Mouse (Mus musculus) mouse embryonic stem cell (cell line): ENCODE results near the gene Hipk2.
"Not testable (repeated sequence)": the region's sequence is repeated elsewhere in the genome, so short reads cannot be mapped to it uniquely, and the experiment has no call there.

Experiments used
- in situ Hi-C, 2 experiments: fragments of 300-500 bp; cut with MboI; formaldehyde crosslinking; loops; 1 replicate in 1 of 2; 3 replicates in 1 of 2; pipeline ENCODE4 v1.14.3; 2019 to 2020; ENCODE audit warnings: low sequenced_read_pairs in 2 of 2, low pct_unique_long_range_greater_than_20kb in 1 of 2, mixed read lengths in 1 of 2; ENCODE audit not compliant: unreplicated experiment in 1 of 2

The Hipk2 gene

DNA sequence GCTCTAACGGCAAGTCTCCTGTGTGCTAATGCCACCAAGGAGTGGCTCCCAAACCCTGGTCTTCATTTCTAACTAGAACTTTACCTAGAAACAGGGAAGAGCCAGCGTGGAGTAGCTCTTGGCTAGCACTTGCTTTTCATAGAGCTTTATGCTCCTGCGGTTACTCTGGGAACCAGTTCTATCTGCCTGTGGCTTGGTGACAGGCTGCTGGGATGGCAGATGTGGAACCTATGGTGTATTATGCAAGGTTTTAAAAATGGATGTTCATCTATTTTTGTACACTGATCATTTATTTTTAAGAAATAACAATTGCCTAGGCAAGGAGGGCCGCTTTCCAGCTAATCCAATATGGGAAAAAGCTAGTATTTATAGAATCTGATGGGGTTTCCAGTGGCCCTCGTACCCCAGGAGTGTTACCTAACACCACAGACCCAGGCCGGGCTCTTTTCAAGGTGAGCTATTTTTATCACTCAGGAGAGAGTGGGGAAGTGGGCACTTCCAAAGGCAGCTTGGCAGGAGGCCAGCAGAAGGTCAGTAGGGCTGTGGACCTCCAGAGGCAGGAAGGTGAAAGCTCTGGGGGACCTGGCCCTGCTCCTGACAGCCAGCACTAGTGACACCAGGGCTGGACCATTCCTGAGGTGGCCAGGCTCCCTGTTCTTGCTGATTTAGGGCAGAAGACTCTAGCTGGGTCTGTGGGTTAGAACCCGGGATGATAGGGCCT is 171.5 kb downstream of the Hipk2 start:
- in situ Hi-C loops = no loop called here

- in situ Hi-C loops = no loop called here
These were observed 172.4 kb downstream of the Hipk2 start for GRCm38 (mm10) chr6:38703526-38703925.

DNA sequence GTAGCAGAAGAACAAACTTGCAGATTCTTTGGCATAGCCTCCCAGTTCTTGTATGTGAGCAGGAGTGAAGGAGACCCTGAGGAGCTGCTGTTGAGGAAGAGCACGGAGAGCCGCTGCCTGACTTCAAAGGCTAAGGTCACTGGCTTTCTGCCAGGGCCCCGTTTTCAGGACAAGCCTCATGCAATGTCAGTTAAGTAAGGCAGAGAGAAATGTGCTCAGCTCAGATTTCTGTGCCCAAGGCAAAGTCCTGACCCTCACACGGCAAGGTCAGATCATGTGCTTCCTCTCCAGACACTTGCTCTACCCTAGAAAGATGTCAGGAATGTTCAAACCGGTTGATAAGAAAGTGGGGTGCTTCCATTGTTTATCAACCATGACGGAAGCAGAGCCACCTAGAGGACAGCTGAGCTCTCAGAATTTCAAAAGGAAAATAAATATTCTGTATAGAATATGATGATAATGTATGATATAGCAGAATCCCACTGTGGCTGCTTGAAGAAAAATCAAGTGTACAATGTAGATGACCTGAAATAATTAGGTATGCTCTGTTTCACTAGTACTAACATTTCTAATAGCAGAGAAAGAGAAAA is 173.1 kb downstream of the Hipk2 start:
- in situ Hi-C loops = no loop called here

GRCm38 (mm10) chr6:38701421-38701820 is 174.5 kb downstream of the Hipk2 start:
- in situ Hi-C loops = no loop called here

- in situ Hi-C loops = no loop called here
These were observed 177.6 kb downstream of the Hipk2 start for GRCm38 (mm10) chr6:38698233-38698889.

GRCm38 (mm10) chr6:38696570-38696969 is 179.4 kb downstream of the Hipk2 start:
- in situ Hi-C loops = no loop called here

DNA sequence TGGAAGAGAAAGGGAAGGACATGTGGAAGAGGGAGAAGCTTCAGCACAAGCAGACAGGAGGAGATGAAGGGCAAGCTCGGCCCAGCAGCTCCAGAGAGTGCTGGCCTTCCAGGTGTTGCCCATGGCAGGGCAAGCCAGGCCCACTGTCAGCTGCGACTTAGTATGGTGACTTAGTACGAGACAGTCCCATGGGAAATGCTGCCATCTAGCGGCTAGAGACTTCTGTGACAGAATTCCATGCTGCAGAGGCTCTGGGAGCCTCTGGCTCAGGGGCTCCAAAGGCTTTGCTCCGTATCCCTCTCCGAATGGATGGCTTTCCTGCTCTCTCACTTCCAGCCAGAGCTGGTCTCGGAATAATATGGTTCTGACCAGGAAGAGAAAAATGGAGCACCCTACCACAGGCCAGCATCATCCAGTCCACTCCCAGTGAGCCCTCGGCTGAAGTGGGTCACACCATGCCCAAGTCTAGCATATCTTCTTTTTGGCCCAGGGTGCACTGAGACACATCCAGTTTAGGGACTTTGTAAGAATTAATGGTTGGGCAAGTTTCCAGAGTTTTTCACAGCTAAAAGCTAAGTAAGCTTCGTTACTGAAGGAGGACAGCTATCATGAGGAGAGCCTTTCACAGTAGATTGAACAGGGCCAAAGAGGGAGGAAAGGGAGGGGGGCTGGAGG is 180.4 kb downstream of the Hipk2 start:
- in situ Hi-C loops = no loop called here

GRCm38 (mm10) chr6:38692556-38692955 is 183.4 kb downstream of the Hipk2 start:
- in situ Hi-C loops = no loop called here

DNA sequence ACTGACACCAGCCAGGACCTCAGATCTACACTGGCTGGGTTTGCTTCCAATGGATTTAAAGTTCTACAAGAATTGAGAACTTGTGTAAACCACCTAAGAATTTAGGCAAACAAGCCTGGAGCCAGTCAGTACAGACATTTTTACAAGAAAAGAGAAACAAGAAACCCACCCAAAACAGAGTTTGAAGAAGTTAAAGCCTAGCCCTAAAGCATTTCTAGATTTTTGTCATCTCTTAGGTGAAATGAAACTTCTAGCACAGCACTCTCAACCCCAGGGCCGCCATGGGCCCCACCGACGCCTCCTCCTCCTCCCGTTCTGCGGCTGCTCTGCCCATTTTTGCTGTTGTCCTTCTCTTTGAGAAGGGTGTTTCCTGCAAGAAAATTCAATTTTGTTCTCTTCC is 184.9 kb downstream of the Hipk2 start:
- in situ Hi-C loops = no loop called here

- in situ Hi-C loops = no loop called here
These were observed 185.3 kb downstream of the Hipk2 start for GRCm38 (mm10) chr6:38690615-38691014.

DNA sequence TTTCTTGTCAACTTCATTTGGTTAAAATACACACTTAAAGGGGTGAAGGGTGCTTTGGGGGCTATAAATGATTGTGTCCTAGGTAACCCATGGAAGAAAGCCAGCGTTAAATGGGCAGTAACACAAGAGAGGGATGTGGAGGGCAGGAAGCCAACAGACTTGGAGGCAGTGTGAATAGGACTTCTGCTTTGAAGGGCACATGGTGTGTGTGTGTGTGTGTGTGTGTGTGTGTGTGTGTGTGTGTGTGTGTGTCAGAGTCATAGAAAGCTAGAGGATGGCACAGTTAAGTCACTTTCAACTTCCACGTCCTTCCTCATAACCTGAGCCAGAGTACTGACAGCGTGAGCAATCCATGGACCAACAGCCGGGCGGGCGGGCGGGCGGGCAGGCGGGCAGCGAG is 187.1 kb downstream of the Hipk2 start:
- in situ Hi-C loops = no loop called here

DNA sequence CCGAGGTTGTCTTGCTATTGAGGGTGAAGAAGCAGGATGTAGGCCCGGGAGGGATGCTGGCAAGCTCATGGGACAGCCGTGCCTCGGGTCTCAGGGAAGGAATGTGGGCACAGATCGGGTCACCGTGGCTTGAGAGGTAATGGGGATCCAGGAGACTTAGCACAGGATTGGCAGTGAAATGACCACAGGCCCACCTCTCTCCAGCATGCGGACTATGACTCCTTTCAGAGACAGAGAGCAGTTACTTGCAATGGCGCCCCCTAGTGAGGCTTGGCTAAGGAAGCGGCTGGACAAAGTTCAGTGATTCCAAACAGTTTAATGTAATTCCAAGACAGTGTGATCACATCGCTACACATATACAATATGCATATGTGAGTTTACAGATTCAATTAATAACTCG is 188.7 kb downstream of the Hipk2 start:
- in situ Hi-C loops = no loop called here

GRCm38 (mm10) chr6:38682532-38682931 is 193.4 kb downstream of the Hipk2 start:
- in situ Hi-C loops = no loop called here

- in situ Hi-C loops = no loop called here
These were observed 198.3 kb downstream of the Hipk2 start for GRCm38 (mm10) chr6:38677629-38678028.

- in situ Hi-C loops = no loop called here
These were observed 199.2 kb downstream of the Hipk2 start for GRCm38 (mm10) chr6:38676723-38677122.

DNA sequence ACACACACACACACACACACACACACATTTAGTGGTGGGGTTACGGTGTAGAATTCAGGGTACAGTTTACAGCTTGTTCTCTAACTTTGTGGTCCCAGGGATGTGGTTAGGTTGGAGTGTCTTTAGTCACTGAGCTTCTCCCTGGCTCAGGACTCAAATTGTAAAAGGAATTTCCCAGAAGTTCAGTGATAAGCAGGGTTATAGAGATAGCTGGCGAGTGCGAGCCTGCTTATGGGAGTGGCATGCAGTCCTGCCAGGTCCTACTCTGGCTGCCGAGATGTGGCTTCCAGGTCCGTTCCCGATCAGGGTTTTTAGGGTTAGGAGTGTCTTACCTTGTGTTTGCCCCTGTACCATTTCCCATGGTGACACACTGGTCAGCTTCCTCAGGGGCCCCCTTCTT is 199.7 kb downstream of the Hipk2 start:
- in situ Hi-C loops = no loop called here

DNA sequence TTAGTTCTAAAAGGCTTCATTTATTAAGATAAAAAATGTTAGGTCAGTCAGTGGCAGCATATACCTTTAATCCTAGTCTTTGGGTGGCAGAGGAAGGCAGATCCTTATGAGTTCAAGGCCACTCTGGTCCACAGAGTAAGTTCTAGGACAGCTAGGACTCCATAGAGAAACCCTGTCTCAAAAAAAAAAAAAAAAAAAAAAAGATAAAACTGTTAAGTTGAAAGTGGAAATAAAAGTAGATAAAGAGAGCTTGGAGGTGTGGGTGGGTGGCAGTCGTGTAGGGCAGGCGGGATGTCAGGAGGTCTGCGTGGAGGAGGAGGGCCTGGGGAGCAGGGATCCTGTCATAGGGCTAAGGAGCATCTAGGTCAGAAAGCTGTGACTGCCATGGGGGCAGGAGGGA is 204.0 kb downstream of the Hipk2 start:
- in situ Hi-C loops = no loop called here

DNA sequence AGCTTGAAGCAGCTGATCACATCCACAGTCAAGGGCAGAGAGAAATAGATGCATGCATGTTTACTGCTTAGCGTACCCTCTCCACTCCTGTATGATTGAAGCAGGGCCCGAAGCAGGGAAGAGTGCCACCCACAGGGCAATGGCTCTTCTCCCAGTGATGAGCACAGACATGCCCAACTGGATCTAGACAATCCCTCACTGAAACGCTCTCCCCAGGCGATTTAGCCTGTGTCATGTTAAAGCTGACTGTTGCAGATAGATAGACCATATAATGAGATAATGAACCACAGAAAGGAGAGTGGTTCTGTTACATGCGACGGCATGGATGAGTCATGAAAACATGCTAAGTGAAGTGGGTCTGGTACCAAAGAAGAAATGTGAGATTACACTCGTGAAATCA is 204.7 kb downstream of the Hipk2 start:
- in situ Hi-C loops = no loop called here

DNA sequence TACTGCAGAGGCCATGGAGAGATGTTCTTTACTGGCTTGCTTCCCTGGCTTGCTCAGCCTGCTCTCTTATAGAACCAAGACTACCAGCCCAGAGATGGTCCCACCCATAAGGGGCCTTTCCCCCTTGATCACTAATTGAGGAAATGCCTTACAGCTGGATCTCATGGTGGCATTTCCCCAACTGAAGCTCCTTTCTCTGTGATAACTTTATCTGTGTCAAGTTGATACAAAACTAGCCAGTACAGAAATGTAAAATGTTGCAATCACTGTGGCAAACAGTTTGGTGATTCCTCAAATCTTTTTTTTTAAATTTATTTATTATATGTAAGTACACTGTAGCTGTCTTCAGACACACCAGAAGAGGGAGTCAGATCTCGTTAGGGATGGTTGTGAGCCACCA is 205.5 kb downstream of the Hipk2 start:
- in situ Hi-C loops = not testable (repeated sequence)
